Mouse (Mus musculus) kidney, embryonic 15.5 days (tissue): ENCODE results near the gene Morf4l1. TPM values are rescaled to one million over a fixed set of nuclear protein-coding genes. Genes with fewer than 3 reads are reported as not detected.
A peak's percentile ranks its signal among the peaks of the same experiment; 100 is the strongest.

ENCODE experiments used
- ATAC-seq: fragments of 200-750 bp; cut with Nextera tagmentation; replicated peaks from 2 replicates; pipeline ENCODE4 v1.8.0; 2017; ENCODE audit warnings: moderate TSS enrichment; ENCODE audit not compliant: low FRiP score
- H3K27ac ChIP-seq: fragments of 300-500 bp; sonication (generic); 2 replicates; pipeline ENCODE4 v1.5.1; 2015; ENCODE audit warnings: mild to moderate bottlenecking, inconsistent platforms
- H3K27me3 ChIP-seq: fragments of 300-500 bp; sonication (generic); 2 replicates; pipeline ENCODE4 v1.6.1; 2015; ENCODE audit warnings: inconsistent platforms
- H3K36me3 ChIP-seq: fragments of 300-500 bp; sonication (generic); 2 replicates; pipeline ENCODE4 v1.6.1; 2015; ENCODE audit warnings: inconsistent platforms
- H3K4me1 ChIP-seq: fragments of 300-500 bp; sonication (generic); 2 replicates; pipeline ENCODE4 v1.6.1; 2015; ENCODE audit warnings: inconsistent platforms
- H3K4me2 ChIP-seq: fragments of 300-500 bp; sonication (generic); 2 replicates; pipeline ENCODE4 v1.6.1; 2015; ENCODE audit warnings: moderate library complexity, mild to moderate bottlenecking, inconsistent platforms
- H3K4me3 ChIP-seq: fragments of 300-500 bp; sonication (generic); replicated peaks from 2 replicates; pipeline ENCODE4 v1.5.1; 2015; ENCODE audit warnings: mild to moderate bottlenecking, inconsistent platforms
- H3K9ac ChIP-seq: fragments of 300-500 bp; sonication (generic); 2 replicates; pipeline ENCODE4 v1.6.1; 2015; ENCODE audit warnings: mild to moderate bottlenecking, inconsistent platforms
- H3K9me3 ChIP-seq: fragments of 300-500 bp; sonication (generic); replicated peaks from 2 replicates; pipeline ENCODE4 v1.6.1; 2016; ENCODE audit warnings: inconsistent platforms
- WGBS: fragments of 180-500 bp; shearing (Covaris S2); methylation state at CpG from one replicate; pipeline ENCODE4 v1.1.7; 2015; ENCODE audit warnings: mixed read lengths; 5-methylcytosine and 5-hydroxymethylcytosine counted together
- polyA plus RNA-seq: library from polyadenylated mRNA; unstranded; fragments of >200 nt; fragmentation: Nextera tagmentation; extraction: Ambion mirVana; gene quantifications from 2 replicates; pipeline ENCODE4 v1.2.1, GENCODE M21; 2015

Morf4l1 gene
- polyA plus RNA-seq, 1 experiment from 2014 or later: 441 TPM

DNA sequence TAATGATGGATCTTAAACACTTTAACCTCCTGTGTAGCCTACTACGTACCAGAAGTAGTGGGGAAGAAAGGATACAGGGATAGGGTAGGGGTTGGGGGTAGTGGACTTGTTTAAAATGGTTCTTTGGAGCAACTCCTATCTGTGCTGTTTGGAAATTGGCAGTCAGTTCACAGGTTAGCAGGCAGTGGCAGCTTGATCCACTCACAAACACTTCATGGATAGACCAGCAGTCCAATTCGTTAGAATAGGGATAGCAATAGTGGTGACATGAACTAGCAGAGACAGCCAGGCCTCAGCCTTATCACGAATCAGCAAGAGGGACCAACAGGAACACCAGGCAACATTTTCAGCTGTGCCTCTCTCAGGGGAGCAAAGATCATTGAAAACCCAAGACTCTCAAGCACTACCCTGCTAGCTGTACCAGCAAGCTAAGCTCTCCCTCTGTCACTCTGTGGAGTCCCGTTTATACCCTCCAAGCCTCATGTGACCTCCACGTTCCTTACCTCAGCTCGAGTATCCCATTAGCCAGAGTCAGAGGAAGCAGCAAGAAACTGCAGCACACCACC, 14.1 kb upstream of the Morf4l1 start:
- Histone ChIP-seq H3K27ac (no peak overlapping the region), H3K4me2 (no peak overlapping the region), H3K36me3 (no peaks in the 10 kb centered on the region), H3K9ac (no peak overlapping the region), H3K9me3 (no peaks in the 10 kb centered on the region), H3K4me3 (no peak overlapping the region), H3K27me3 (0 out of 2 replicates have a peak, but pooled peaks cover 9% of the 10 kb centered on the region), H3K4me1 (peaks cover 14% of the 10 kb centered on the region; the same call in 1 of the 2 replicates)
- WGBS: 79% methylated on average over 6 of the region's 6 CpGs
- ATAC-seq: no peak

DNA sequence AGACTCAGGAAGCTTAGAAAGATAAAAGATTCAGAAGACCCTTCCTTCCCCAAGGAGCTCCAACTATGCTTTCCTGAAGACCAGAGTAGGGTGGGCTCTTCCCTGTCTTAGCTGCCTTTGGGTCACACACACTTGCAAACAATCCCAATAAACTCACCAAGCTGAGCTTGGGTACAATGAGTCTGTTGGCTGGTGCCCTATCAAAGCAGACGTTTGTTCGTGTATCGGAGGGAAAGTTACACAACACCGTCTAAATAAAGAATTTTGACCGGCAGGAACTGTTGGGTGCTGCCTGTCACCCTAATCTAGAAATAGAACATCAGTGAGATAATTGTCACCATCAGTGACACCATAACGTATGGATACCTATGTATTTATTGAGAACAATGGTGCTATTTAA, 12.6 kb upstream of the Morf4l1 start:
- no peak overlapping the region for H3K9ac ChIP-seq
- H3K4me1 ChIP-seq: peaks cover 14% of the 10 kb centered on the region; the same call in 1 of the 2 replicates
- H3K4me2 ChIP-seq: peak overlapping the region; percentile 58
- no peak overlapping the region for H3K27ac ChIP-seq
- 0 out of 2 replicates have a peak, but pooled peaks cover 9% of the 10 kb centered on the region for H3K27me3 ChIP-seq
- WGBS: 57% methylated on average over 6 of the region's 6 CpGs
- no peaks in the 10 kb centered on the region for H3K36me3 ChIP-seq
- no peak for ATAC-seq
- 0 out of 2 replicates have a peak overlapping the region, but pooled peaks have one; percentile 38 for H3K4me3 ChIP-seq
- no peaks in the 10 kb centered on the region for H3K9me3 ChIP-seq

DNA sequence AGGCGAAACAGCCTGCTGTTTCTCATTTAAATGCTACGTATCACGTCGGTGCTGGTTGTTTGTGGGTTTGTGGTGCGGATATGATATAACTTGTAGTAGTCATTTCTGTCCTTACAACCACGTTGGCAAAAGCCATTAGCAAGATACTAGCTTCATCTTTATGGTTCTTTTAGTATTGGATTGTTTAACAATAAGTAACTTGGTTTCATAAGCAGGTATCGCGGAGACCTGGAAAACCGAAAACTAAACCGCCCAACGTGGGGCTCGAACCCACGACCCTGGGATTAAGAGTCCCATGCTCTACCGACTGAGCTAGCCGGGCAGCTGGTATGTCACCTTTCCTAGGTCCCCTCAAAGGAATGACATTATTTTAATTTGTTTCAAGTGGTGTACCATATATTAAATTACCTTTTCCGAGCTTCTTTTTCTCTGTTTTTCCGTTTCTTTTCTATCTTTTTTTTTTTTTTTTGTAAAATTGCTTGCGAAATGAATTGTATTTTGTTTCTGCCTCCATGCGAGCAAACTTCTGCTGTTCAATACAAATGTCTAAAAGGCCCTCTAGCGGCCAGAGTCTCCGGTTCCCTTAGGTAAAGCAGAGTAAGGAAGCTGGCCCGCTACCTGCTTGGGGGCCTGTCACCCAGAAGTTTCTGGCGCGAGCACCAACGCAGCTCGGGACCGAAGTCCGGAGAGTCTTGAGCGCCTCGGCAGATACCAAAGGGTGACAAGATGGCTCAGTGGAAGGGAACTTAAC, 11.9 kb upstream of the Morf4l1 start:
- Histone ChIP-seq H3K9me3 (no peaks in the 10 kb centered on the region), H3K36me3 (no peaks in the 10 kb centered on the region), H3K27me3 (0 out of 2 replicates have a peak, but pooled peaks cover 9% of the 10 kb centered on the region), H3K9ac (peak overlapping the region; percentile 21; the same call in 1 of the 2 replicates), H3K27ac (no peak overlapping the region), H3K4me1 (peaks cover 14% of the 10 kb centered on the region; the same call in 1 of the 2 replicates), H3K4me2 (peak overlapping the region; percentile 58), H3K4me3 (peak overlapping the region; percentile 38)
- ATAC-seq: peak; percentile 76
- 2% methylated on average over 30 of the region's 30 CpGs for WGBS

DNA sequence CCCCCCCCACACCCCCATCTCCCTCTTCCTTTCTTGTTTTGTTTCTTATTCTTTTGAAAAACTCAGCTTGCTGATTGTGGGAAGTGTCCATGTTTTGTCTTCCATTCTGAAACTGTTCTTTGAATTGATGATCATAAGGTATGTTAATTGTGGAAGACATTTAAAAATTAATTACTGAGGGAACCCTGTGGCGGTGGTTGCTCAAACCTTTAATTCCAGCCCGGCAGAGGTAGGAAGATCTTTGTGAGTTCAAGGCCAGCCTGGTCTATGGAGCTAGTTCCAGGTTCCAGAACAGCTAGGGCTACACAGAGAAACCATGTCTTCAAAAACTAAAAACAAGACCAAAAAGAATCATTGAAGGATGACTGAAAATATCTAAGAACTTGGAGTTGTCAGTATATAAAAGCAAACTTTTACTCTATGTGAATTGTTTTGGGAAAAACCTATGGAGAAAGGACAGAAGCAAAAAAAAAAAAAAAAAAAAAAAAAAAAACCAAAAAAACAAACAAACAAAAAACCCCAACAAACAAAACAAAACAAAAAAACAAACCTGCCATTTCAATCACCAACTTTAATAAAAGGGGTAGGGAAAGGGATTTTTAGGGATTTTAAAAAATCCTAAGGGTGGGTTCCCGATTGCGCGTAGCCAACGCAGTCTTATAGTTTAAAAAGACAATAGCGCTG, 11.0 kb upstream of the Morf4l1 start:
- Histone ChIP-seq H3K9me3 (no peaks in the 10 kb centered on the region), H3K36me3 (no peaks in the 10 kb centered on the region), H3K27ac (no peak overlapping the region), H3K9ac (peak overlapping the region; percentile 21; the same call in 1 of the 2 replicates), H3K4me3 (peak overlapping the region; percentile 38), H3K4me2 (peak overlapping the region; percentile 58), H3K4me1 (peaks cover 14% of the 10 kb centered on the region; the same call in 1 of the 2 replicates), H3K27me3 (0 out of 2 replicates have a peak, but pooled peaks cover 9% of the 10 kb centered on the region)
- no peak for ATAC-seq
- WGBS: 17% methylated on average over 7 of the region's 7 CpGs

DNA sequence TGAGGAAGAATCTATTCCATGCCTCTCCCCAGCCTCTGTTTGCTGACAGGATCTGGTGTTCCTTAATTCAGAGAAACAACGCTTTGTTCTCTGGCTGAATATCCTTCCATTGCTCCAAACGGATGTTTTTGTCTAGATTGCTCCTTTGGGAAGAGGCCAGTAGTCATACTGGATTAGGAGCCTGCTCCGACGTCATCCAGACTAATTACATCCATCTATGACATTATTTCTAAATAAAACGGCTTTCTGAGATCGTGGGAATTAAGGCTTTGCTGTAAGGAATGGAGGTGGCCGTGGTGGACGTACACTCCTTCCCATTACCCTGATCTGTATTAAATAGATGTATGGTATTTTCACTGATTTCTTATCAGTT, 10.3 kb upstream of the Morf4l1 start:
- WGBS: 46% methylated on average over 8 of the region's 8 CpGs
- no peak for ATAC-seq
- Histone ChIP-seq H3K27me3 (0 out of 2 replicates have a peak, but pooled peaks cover 9% of the 10 kb centered on the region), H3K9me3 (no peaks in the 10 kb centered on the region), H3K4me3 (no peak overlapping the region), H3K9ac (no peak overlapping the region), H3K4me2 (no peak overlapping the region), H3K27ac (no peak overlapping the region), H3K4me1 (peaks cover 14% of the 10 kb centered on the region; the same call in 1 of the 2 replicates), H3K36me3 (no peaks in the 10 kb centered on the region)

DNA sequence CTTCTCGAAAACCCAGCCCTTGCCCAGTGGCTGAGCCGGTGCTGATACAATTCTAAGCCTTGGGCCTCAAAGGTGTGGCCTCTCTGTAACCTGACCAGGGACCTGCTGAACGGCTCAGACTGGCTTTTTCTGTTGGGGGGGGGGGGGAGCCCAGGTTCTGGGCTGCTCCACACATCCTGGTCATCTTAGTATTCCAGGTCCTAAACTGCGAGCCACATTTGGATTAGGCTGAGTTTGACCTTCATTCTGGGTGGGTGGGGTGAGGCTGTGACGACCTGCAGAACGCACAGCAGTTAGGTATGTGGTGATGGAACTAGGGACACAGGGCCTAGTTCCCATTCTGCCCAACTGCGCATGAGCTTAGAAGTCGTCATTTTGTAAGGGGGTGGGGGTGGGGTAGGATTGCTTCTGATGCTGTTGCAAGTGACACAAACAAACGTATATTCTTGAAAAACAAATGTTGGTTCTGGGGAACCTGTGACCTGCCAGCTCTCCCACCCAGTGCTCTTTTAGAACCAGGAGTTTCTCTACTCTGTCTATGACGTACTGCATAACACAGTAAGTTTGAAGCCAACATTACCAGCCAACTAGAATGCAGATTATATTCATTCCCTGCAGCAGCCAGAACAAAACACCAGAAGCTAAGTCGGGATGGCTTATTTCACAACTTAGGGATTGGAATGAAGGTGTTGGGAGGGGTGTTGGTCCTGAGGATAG, 9.7 kb upstream of the Morf4l1 start:
- Histone ChIP-seq H3K4me2 (no peak overlapping the region), H3K27me3 (0 out of 2 replicates have a peak, but pooled peaks cover 9% of the 10 kb centered on the region), H3K36me3 (no peaks in the 10 kb centered on the region), H3K4me3 (no peak overlapping the region), H3K9ac (no peak overlapping the region), H3K9me3 (no peaks in the 10 kb centered on the region), H3K4me1 (peaks cover 14% of the 10 kb centered on the region; the same call in 1 of the 2 replicates), H3K27ac (no peak overlapping the region)
- peak; percentile 46; the same call in 1 of the 2 replicates for ATAC-seq
- WGBS: 33% methylated on average over 11 of the region's 11 CpGs

DNA sequence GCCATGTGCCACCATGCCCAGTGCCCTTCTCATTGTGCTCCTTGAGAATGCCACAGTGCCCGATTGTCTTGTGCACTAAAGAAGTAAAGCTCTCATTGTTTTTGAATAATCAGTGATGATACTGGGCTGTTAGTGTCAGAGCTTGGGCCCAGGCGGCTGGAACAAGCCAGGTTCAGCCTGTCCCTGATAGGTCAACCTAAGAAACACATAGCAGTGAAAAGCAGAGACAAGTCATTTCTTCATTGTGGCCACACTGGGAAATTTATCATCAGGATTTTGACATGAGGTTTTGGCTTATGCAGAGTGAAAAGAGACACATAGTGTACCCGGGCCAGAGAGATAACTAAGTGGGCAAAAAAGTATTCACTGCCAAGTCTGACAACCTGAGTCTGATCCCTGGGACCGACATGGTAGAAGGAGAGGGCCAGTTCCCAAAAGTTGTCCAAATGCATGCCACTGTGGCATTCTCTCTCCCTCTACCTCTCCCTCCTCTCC, 7.7 kb upstream of the Morf4l1 start:
- Histone ChIP-seq H3K4me1 (peaks cover 14% of the 10 kb centered on the region; the same call in 1 of the 2 replicates), H3K27ac (no peak overlapping the region), H3K4me3 (no peak overlapping the region), H3K9ac (no peak overlapping the region), H3K36me3 (no peaks in the 10 kb centered on the region), H3K27me3 (peaks cover 11% of the 10 kb centered on the region; the same call in 1 of the 2 replicates), H3K4me2 (no peak overlapping the region), H3K9me3 (no peaks in the 10 kb centered on the region)
- no peak for ATAC-seq
- 75% methylated on average over 4 of the region's 4 CpGs for WGBS

DNA sequence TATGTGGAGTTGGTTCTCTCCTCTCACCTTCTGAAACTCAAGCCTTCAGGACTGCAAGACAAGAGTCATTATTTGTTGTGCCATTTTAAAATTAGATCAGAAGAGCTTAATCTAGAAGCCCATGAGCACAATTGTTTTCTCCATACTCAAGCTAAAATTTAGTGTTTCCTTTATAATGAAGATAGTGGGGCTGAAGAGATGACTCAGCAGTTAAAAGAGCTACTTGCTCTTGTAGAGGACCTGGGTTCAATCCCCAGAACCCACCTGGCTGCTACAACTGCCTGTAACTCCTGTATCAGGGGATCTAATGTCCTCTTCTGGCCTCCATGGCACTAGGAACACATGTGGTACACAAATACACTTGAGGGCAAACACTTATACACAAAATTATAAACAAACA, 2.7 kb upstream of the Morf4l1 start:
- H3K4me3 ChIP-seq: no peak overlapping the region
- peaks cover 8% of the 10 kb centered on the region for H3K4me1 ChIP-seq
- H3K9ac ChIP-seq: no peak overlapping the region
- H3K4me2 ChIP-seq: no peak overlapping the region
- H3K9me3 ChIP-seq: no peaks in the 10 kb centered on the region
- H3K27ac ChIP-seq: no peak overlapping the region
- ATAC-seq: no peak
- H3K36me3 ChIP-seq: no peaks in the 10 kb centered on the region
- peaks cover 6% of the 10 kb centered on the region; the same call in 1 of the 2 replicates for H3K27me3 ChIP-seq

DNA sequence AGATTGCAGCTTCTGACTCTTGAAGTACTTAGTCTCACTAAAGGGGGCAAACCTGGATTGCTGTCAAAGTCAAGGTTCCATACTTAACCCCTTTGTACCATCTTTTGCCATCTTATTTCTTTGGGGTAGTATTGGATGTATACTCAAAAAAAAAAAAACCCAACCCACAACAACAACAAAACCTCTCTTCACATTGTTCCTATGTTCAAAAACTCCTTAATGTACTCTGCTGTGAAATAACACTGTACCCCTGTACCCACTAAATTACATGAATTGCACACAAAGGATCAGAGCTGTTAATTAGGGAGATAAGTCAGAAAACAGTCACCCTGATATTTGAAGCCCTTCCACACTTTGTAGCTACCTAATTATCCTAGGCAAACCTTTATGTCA, 730 bp upstream of the Morf4l1 start:
- H3K4me2 ChIP-seq: peak overlapping the region; percentile 86
- H3K9me3 ChIP-seq: no peaks in the 10 kb centered on the region
- ATAC-seq: no peak
- H3K27me3 ChIP-seq: peaks cover 6% of the 10 kb centered on the region; the same call in 1 of the 2 replicates
- H3K9ac ChIP-seq: no peak overlapping the region
- H3K4me3 ChIP-seq: peak overlapping the region; percentile 85
- H3K4me1 ChIP-seq: peaks cover 15% of the 10 kb centered on the region
- H3K27ac ChIP-seq: 0 out of 2 replicates have a peak overlapping the region, but pooled peaks have one; percentile 32
- no peaks in the 10 kb centered on the region for H3K36me3 ChIP-seq

DNA sequence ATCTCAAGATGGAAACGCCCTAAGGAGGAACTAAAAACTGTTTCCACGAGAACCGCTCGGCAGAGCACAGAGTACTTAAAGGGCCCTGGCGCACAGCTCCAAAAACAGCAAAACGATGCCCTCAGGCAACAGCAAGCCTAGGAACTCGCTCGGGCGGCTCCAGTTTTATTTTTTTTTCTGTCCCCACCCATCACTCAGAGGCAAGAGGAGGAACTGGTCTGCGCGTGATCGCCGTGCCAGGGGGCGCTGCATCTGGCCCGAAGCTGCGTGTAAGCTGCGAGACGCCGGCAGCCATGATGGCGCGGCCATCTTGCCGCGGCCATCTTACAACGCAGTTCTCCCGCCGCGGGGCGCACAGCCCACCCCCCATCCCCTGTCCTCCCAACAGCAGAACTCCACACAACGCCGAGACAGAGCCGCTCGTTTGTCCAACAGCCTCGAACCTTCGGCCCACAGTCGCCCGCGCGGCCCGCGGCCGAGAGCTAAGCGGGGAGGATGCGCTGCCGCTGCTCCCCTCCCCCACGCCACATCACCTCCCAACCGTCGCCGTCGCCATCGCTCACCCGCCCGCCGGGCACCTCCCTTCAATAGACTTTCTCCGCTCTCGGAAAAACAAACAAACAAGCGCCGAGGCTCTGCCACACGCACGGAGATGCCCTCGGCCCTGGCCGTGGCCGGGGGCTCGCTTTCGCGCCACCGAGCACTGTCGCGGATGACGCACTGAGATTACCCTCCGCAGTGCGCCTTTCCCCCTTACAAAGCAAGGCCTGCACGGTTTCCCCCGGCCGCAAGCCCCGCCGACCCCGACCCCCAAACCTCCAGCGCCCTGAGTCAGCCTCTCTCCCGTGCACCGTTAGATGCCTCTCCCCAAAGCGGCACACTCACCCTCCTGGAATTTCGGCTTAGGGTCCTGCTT, 665 bp downstream of the Morf4l1 start:
- peak overlapping the region; percentile 99 for H3K27ac ChIP-seq
- peak overlapping the region; percentile 85 for H3K4me3 ChIP-seq
- peak overlapping the region; percentile 95 for H3K9ac ChIP-seq
- under 1% methylated on average over 82 of the region's 82 CpGs for WGBS
- peaks cover 6% of the 10 kb centered on the region; the same call in 1 of the 2 replicates for H3K27me3 ChIP-seq
- H3K4me2 ChIP-seq: peak overlapping the region; percentile 78
- ATAC-seq: peak; percentile 78
- peaks cover 15% of the 10 kb centered on the region for H3K4me1 ChIP-seq
- H3K36me3 ChIP-seq: peaks cover 7% of the 10 kb centered on the region
- H3K9me3 ChIP-seq: no peaks in the 10 kb centered on the region
